In genomic region chr11:44761128-44761996, GRCm38 (mm10) we compare ENCODE assay signal across 7 mouse cellular contexts.
DNase-seq lines count a peak whose midpoint lies in the region; ATAC-seq and TF ChIP-seq lines count a peak whose summit lies in the region.

No protein-coding gene starts in this region.

- H3K27ac ChIP-seq in heart, embryonic 14.5 days (replicated peaks in 1 of 2; ENCODE audit: control insufficient read depth in 1 of 2, insufficient read depth in 1 of 2, low read depth in 2 of 2, low read length in 2 of 2): no peak overlapping the region
- H3K27ac ChIP-seq in limb, embryonic 12.5 days: no peak overlapping the region
- H3K27ac ChIP-seq in stomach, postnatal 0 days (replicated peaks): no peak overlapping the region

- no peaks in the 10 kb centered on the region for H3K27me3 ChIP-seq in heart, embryonic 14.5 days (ENCODE audit: control insufficient read depth, insufficient read depth, low read length)
- H3K27me3 ChIP-seq in limb, embryonic 12.5 days: no peaks in the 10 kb centered on the region; the same call in 1 of the 2 replicates
- H3K27me3 ChIP-seq in stomach, postnatal 0 days (ENCODE audit: control insufficient read depth, insufficient read depth, low read length): no peaks in the 10 kb centered on the region

- H3K4me2 ChIP-seq in heart, embryonic 14.5 days (ENCODE audit: low read length): peak overlapping the region; percentile 60
- peak overlapping the region; percentile 31 for H3K4me2 ChIP-seq in limb, embryonic 12.5 days
- peak overlapping the region; percentile 4; the same call in 1 of the 2 replicates for H3K4me2 ChIP-seq in stomach, postnatal 0 days (replicated peaks; ENCODE audit: low read depth)

- no peaks in the 10 kb centered on the region for H3K9me3 ChIP-seq in heart, embryonic 14.5 days (ENCODE audit: control insufficient read depth, low read length)
- H3K9me3 ChIP-seq in limb, embryonic 12.5 days: no peaks in the 10 kb centered on the region
- no peaks in the 10 kb centered on the region for H3K9me3 ChIP-seq in stomach, postnatal 0 days (ENCODE audit: control insufficient read depth, low read length)

- 13% methylated on average over 20 of the region's 20 CpGs for WGBS in heart, embryonic 14.5 days
- WGBS in limb, embryonic 12.5 days: 9% methylated on average over 20 of the region's 20 CpGs
- WGBS in stomach, postnatal 0 days: 29% methylated on average over 20 of the region's 20 CpGs

- H3K9ac ChIP-seq in heart, embryonic 14.5 days (ENCODE audit: low read length): peak overlapping the region; percentile 35; the same call in 1 of the 2 replicates
- no peak overlapping the region for H3K9ac ChIP-seq in limb, embryonic 12.5 days (replicated peaks)
- no peak overlapping the region for H3K9ac ChIP-seq in stomach, postnatal 0 days (ENCODE audit: low read length)

- peak overlapping the region in 1 of 2 experiments; percentile 14; a peak in 1 of 4 replicates for H3K4me3 ChIP-seq in heart, embryonic 14.5 days (ENCODE audit: control insufficient read depth in 1 of 2, insufficient read depth in 1 of 2, low read depth in 1 of 2, low read length in 2 of 2)
- no peak overlapping the region for H3K4me3 ChIP-seq in limb, embryonic 12.5 days (replicated peaks)
- no peak overlapping the region for H3K4me3 ChIP-seq in stomach, postnatal 0 days (ENCODE audit: low read depth, low read length)

- no peak for TF ChIP-seq EP300 in stomach, postnatal 0 days (optimal IDR thresholded peaks at IDR 0.05)

- no peak for TF ChIP-seq CTCF in stomach, postnatal 0 days (IDR thresholded peaks at IDR 0.05; ENCODE audit: low read depth)

- peak; percentile 40 to 41 for DNase-seq in spleen, adult 18-20 months
- no peak for DNase-seq in spleen, adult 12 weeks (ENCODE audit: low spot score)
- DNase-seq in stomach, postnatal 0 days (ENCODE audit: low spot score): peak; percentile 20
- DNase-seq in urinary bladder, postnatal 10 days (ENCODE audit: low spot score): no peak
- no peak for DNase-seq in gastrocnemius, postnatal 14 days

- no peaks in the 10 kb centered on the region for H3K36me3 ChIP-seq in heart, embryonic 14.5 days (ENCODE audit: control insufficient read depth, insufficient read depth, low read length)
- H3K36me3 ChIP-seq in limb, embryonic 12.5 days: no peaks in the 10 kb centered on the region
- H3K36me3 ChIP-seq in stomach, postnatal 0 days (ENCODE audit: control insufficient read depth, insufficient read depth, low read length): no peaks in the 10 kb centered on the region

- H3K4me1 ChIP-seq in heart, embryonic 14.5 days (ENCODE audit: control insufficient read depth in 2 of 2, insufficient read depth in 2 of 2, low read length in 2 of 2): peaks cover 16 to 24% of the 10 kb centered on the region in 2 experiments
- peaks cover 29% of the 10 kb centered on the region for H3K4me1 ChIP-seq in limb, embryonic 12.5 days (replicated peaks)
- no peaks in the 10 kb centered on the region for H3K4me1 ChIP-seq in stomach, postnatal 0 days (replicated peaks; ENCODE audit: control insufficient read depth, insufficient read depth)

- no peak for ATAC-seq in heart, embryonic 14.5 days (ENCODE audit: insufficient number of reproducible peaks, insufficient read depth, low FRiP score, low read depth)
- ATAC-seq in limb, embryonic 12.5 days (ENCODE audit: insufficient number of reproducible peaks, insufficient read depth, low FRiP score, low TSS enrichment, low read depth): no peak
- no peak for ATAC-seq in stomach, postnatal 0 days (ENCODE audit: low FRiP score, low TSS enrichment)

- intact Hi-C loops in gastrocnemius, postnatal 14 days (cut with DNase I; ENCODE audit: low total_unique reads): no loop called here

Comparison
In these comparisons a context has a peak if more than half of its experiments do, and no peak if none do; other contexts are left out.
1. DNase-seq: peak in spleen, adult 18-20 months (2 of 2) and stomach, postnatal 0 days (single experiment); none in spleen, adult 12 weeks (single experiment), urinary bladder, postnatal 10 days (single experiment) and gastrocnemius, postnatal 14 days (single experiment).
2. H3K4me2 ChIP-seq: peak in every context shown above with its lines; median percentile 60 in heart, embryonic 14.5 days; 31 in limb, embryonic 12.5 days; 4 in stomach, postnatal 0 days.